Mouse (Mus musculus) thymus, adult 2 months (tissue): Measurements from ENCODE around the gene Plppr3. TPM values are rescaled to one million over a fixed set of nuclear protein-coding genes. Genes with fewer than 3 reads are reported as not detected.

Experiments used
- DNase-seq: peaks from one replicate; pipeline ENCODE4 v3.0.0; 2021
- H3K27ac ChIP-seq: fragments of 200-500 bp; 2 replicates; pipeline ENCODE4 v1.5.1; 2012; ENCODE audit warnings: low read length, control low read depth; ENCODE audit not compliant: control insufficient read depth, insufficient read depth
- H3K27me3 ChIP-seq: fragments of 200-500 bp; 2 replicates; pipeline ENCODE4 v1.6.1; 2012; ENCODE audit warnings: mild to moderate bottlenecking, low read length, moderate library complexity, mixed read lengths; ENCODE audit not compliant: control insufficient read depth, insufficient read depth
- H3K36me3 ChIP-seq: fragments of 200-500 bp; 2 replicates; pipeline ENCODE4 v1.6.1; 2012; ENCODE audit warnings: mild to moderate bottlenecking, low read length, moderate library complexity; ENCODE audit not compliant: control insufficient read depth, insufficient read depth
- H3K4me1 ChIP-seq: fragments of 200-500 bp; replicated peaks from 2 replicates; pipeline ENCODE4 v1.6.1; 2012; ENCODE audit warnings: low read length; ENCODE audit not compliant: control insufficient read depth, insufficient read depth
- H3K4me3 ChIP-seq: fragments of 200-500 bp; 2 replicates; pipeline ENCODE4 v1.5.1; 2012; ENCODE audit warnings: mild to moderate bottlenecking, low read length, control low read depth, moderate library complexity; ENCODE audit not compliant: control insufficient read depth, insufficient read depth
- CTCF ChIP-seq: fragments of 200-500 bp; IDR thresholded peaks from 2 replicates; pipeline ENCODE4 v1.5.1; 2012; ENCODE audit warnings: mild to moderate bottlenecking, control low read depth, low read length, moderate library complexity, borderline replicate concordance; ENCODE audit not compliant: control insufficient read depth, poor library complexity, insufficient read depth; ENCODE audit errors: extremely low read depth
- POLR2A ChIP-seq: fragments of 200-500 bp; IDR thresholded peaks from 2 replicates; pipeline ENCODE4 v1.6.1; 2012; ENCODE audit warnings: mild to moderate bottlenecking, low read length, control low read depth, moderate library complexity; ENCODE audit not compliant: control insufficient read depth, poor library complexity, insufficient read depth; ENCODE audit errors: extremely low read depth
- WGBS: fragments of 180-500 bp; shearing (Covaris S2); methylation state at CpG from one replicate; pipeline ENCODE4 v1.1.7; 2018; 5-methylcytosine and 5-hydroxymethylcytosine counted together
- polyA plus RNA-seq: library from polyadenylated mRNA; depleted of rRNA; stranded (reverse); fragments of >200 nt; gene quantifications from 2 replicates; pipeline ENCODE4 v1.2.3, GENCODE M21; 2012; rRNA removed

Plppr3 gene
- polyA plus RNA-seq, 1 experiment: 1.9 TPM

GRCm38 (mm10) chr10:79815671-79816494 is 58.6 kb downstream of the Plppr3 start:
- Histone ChIP-seq H3K4me1 (peaks cover 5% of the 10 kb centered on the region; the same call in 1 of the 2 replicates), H3K4me3 (no peak overlapping the region), H3K27me3 (no peaks in the 10 kb centered on the region), H3K27ac (no peak overlapping the region), H3K36me3 (peaks cover 8% of the 10 kb centered on the region)
- DNase-seq: no peak
- TF ChIP-seq POLR2A (no peak), CTCF (no peak)
- 90% methylated on average over 12 of the region's 12 CpGs for WGBS

- no peak overlapping the region for H3K27ac ChIP-seq
- peaks cover 5% of the 10 kb centered on the region; the same call in 1 of the 2 replicates for H3K4me1 ChIP-seq
- H3K36me3 ChIP-seq: peaks cover 5% of the 10 kb centered on the region
- no peak for TF ChIP-seq CTCF
- no peak overlapping the region for H3K4me3 ChIP-seq
- H3K27me3 ChIP-seq: no peaks in the 10 kb centered on the region
- DNase-seq: no peak
- 93% methylated on average over 5 of the region's 5 CpGs for WGBS
These were observed 60.1 kb downstream of the Plppr3 start for GRCm38 (mm10) chr10:79814271-79814842.

- Histone ChIP-seq H3K4me1 (peaks cover 5% of the 10 kb centered on the region; the same call in 1 of the 2 replicates), H3K36me3 (0 out of 2 replicates have a peak, but pooled peaks cover 3% of the 10 kb centered on the region), H3K4me3 (no peak overlapping the region), H3K27me3 (no peaks in the 10 kb centered on the region), H3K27ac (no peak overlapping the region)
- 48% methylated on average over 15 of the region's 15 CpGs for WGBS
- TF ChIP-seq CTCF (peak; percentile 86), POLR2A (no peak)
- DNase-seq: peak; percentile 92
These were observed 62.4 kb downstream of the Plppr3 start for GRCm38 (mm10) chr10:79811736-79812637.

Other genes with a start within 250 kb of the Plppr3 start
- gene Shc2, start 236.7 kb downstream of the Plppr3 start, polyA plus RNA-seq: 1.2 TPM in 2 replicates
- 0.18 and 0.23 TPM in 2 replicates for gene Odf3l2, start 228.9 kb downstream of the Plppr3 start, polyA plus RNA-seq
- gene Madcam1, start 210.1 kb downstream of the Plppr3 start, polyA plus RNA-seq: 2.9 and 4.0 TPM in 2 replicates
- gene Tpgs1, start 205.3 kb downstream of the Plppr3 start, polyA plus RNA-seq: 92.1 and 92.3 TPM in 2 replicates
- gene Cdc34, start 192.4 kb downstream of the Plppr3 start, polyA plus RNA-seq: 309 and 321 TPM in 2 replicates
- gene Gzmm, start 185.6 kb downstream of the Plppr3 start, polyA plus RNA-seq: 0.57 and 1.2 TPM in 2 replicates
- 345 and 396 TPM in 2 replicates for gene Bsg, start 170.1 kb downstream of the Plppr3 start, polyA plus RNA-seq
- gene Hcn2, start 158.0 kb downstream of the Plppr3 start, polyA plus RNA-seq: 3.1 and 4.7 TPM in 2 replicates
- gene Polrmt, start 128.1 kb downstream of the Plppr3 start, polyA plus RNA-seq: 104 and 109 TPM in 2 replicates
- gene Fgf22, start 119.6 kb downstream of the Plppr3 start, polyA plus RNA-seq: not detected in 2 replicates
- 375 and 472 TPM in 2 replicates for gene Rnf126, start 107.7 kb downstream of the Plppr3 start, polyA plus RNA-seq
- 15.9 and 17.1 TPM in 2 replicates for gene Fstl3, start 97.4 kb downstream of the Plppr3 start, polyA plus RNA-seq
- 23.4 and 30.1 TPM in 2 replicates for gene Prss57, start 83.7 kb downstream of the Plppr3 start, polyA plus RNA-seq
- gene Palm, start 81.1 kb downstream of the Plppr3 start, polyA plus RNA-seq: 63.7 and 87.8 TPM in 2 replicates
- gene Misp, start 53.6 kb downstream of the Plppr3 start, polyA plus RNA-seq: 6.6 and 6.8 TPM in 2 replicates
- 583 and 703 TPM in 2 replicates for gene Ptbp1, start 20.2 kb downstream of the Plppr3 start, polyA plus RNA-seq
- 5.3 and 9.2 TPM in 2 replicates for gene Prtn3, start 158 bp downstream of the Plppr3 start, polyA plus RNA-seq
- 3.7 and 8.9 TPM in 2 replicates for gene Elane, start 11.6 kb upstream of the Plppr3 start, polyA plus RNA-seq
- gene Cfd, start 16.2 kb upstream of the Plppr3 start, polyA plus RNA-seq: 1,248 and 1,398 TPM in 2 replicates
- 103 and 121 TPM in 2 replicates for gene Med16, start 34.3 kb upstream of the Plppr3 start, polyA plus RNA-seq
- not detected in 2 replicates for gene Gm26602, start 36.2 kb upstream of the Plppr3 start, polyA plus RNA-seq
- 5.8 and 7.5 TPM in 2 replicates for gene Kiss1r, start 42.3 kb upstream of the Plppr3 start, polyA plus RNA-seq
- gene R3hdm4, start 46.6 kb upstream of the Plppr3 start, polyA plus RNA-seq: 279 and 303 TPM in 2 replicates
- 12.5 and 13.5 TPM in 2 replicates for gene Arid3a, start 52.4 kb upstream of the Plppr3 start, polyA plus RNA-seq
- gene Wdr18, start 85.5 kb upstream of the Plppr3 start, polyA plus RNA-seq: 68.1 and 74.5 TPM in 2 replicates
- gene Grin3b, start 96.1 kb upstream of the Plppr3 start, polyA plus RNA-seq: 0.07 and 0.14 TPM in 2 replicates
- 540 and 566 TPM in 2 replicates for gene Tmem259, start 109.7 kb upstream of the Plppr3 start, polyA plus RNA-seq
- 239 and 245 TPM in 2 replicates for gene Cnn2, start 114.0 kb upstream of the Plppr3 start, polyA plus RNA-seq
- gene Abca7, start 121.9 kb upstream of the Plppr3 start, polyA plus RNA-seq: 79.5 and 83.5 TPM in 2 replicates
- gene Arhgap45, start 142.0 kb upstream of the Plppr3 start, polyA plus RNA-seq: 1,362 and 1,504 TPM in 2 replicates
- 211 and 226 TPM in 2 replicates for gene Polr2e, start 165.2 kb upstream of the Plppr3 start, polyA plus RNA-seq
- gene Gpx4, start 172.5 kb upstream of the Plppr3 start, polyA plus RNA-seq: 517 and 598 TPM in 2 replicates
- gene Sbno2, start 230.9 kb upstream of the Plppr3 start, polyA plus RNA-seq: 127 and 138 TPM in 2 replicates
- gene Stk11, start 241.2 kb upstream of the Plppr3 start, polyA plus RNA-seq: 265 and 270 TPM in 2 replicates